Mouse (Mus musculus): ENCODE measurements around the gene Tlx3.

DNA sequence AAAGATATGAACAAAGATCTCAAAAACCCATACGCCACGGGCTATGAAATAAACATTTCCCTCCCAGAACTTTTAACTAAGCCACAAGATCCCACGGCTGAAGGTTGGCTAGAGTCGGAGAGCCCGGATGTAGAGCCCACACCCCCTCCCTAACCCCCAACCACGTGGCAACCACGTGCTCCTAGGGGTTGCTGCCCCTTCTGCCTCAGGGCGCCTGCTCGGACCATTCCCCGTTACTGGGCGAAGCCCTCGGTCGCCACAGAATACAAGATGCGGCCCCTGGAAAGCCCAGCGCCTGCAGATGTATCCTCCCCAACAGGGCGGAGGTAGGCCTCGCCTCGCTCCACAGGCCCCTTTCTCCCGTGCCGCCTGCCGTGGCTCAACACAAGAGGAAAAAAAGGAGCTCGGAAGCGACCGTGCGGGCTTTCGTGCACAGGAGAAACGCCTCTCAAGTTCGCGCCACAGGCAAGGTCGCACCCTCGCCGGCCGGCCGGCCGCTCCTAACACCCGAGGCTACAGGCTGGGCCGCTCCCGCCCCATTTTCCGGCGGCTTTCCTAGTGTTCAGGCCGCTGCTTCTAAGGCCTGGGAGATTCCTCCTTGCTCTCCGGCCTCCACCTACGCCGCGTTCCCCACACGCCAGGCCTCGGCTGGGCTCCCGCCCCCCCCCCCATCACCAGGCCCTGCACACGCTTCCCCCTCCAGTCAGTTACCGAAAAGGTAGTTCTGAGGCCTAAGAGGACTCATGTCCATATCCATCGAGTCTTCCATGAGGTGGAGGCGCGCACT, 41.0 kb downstream of the Tlx3 start:
- TF ChIP-seq CTCF (IDR thresholded peaks at IDR 0.05; ENCODE audit: low read depth), result no peak
- peak; percentile 36; the same call in 1 of the 2 replicates for TF ChIP-seq EP300 (IDR thresholded peaks at IDR 0.05; ENCODE audit: low read depth)

Measured in liver, postnatal 0 days (tissue).